Mouse (Mus musculus) layer of hippocampus, adult 2 months (tissue): ENCODE data around the gene Polr2h. TPM values are rescaled to one million over a fixed set of nuclear protein-coding genes. Genes with fewer than 3 reads are reported as not detected.

ENCODE experiments used
- DNase-seq, 2 experiments: peaks; one replicate each; pipeline ENCODE4 v3.0.0; 2022; ENCODE audit warnings: low spot score in 2 of 2
- H3K27ac ChIP-seq: fragments of 200-600 bp; 2 replicates; pipeline ENCODE4 v1.8.1; 2022
- H3K4me3 ChIP-seq: fragments of 200-600 bp; 2 replicates; pipeline ENCODE4 v1.8.1; 2022; ENCODE audit warnings: mild to moderate bottlenecking
- CTCF ChIP-seq: fragments of 200-600 bp; conservative IDR thresholded peaks from 2 replicates; pipeline ENCODE4 v1.8.1; 2022; ENCODE audit warnings: antibody characterized with exemption, mild to moderate bottlenecking, moderate library complexity
- total RNA-seq, 2 experiments: library from RNA; stranded (reverse); gene quantifications; 2 replicates each; pipeline ENCODE4 v1.2.3; 2021

Polr2h gene
- total RNA-seq, 2 experiments from 2014 or later: 26.1 TPM

- DNase-seq: peak in 1 of 2 experiments; percentile 60
- Histone ChIP-seq H3K27ac (peak within 1 kb of the TSS; percentile 99), H3K4me3 (peak within 1 kb of the TSS; percentile 78)
- TF ChIP-seq CTCF: no peak
Observed at GRCm38 (mm10) chr16:20732925-20733730, 15.7 kb downstream of the Polr2h start, which contains the start of gene Chrd. Gene Chrd, plus strand, starts transcription at chr16:20733127.

GRCm38 (mm10) chr16:20733731-20734730 is 16.6 kb downstream of the Polr2h start, which contains the start of gene Thpo:
Gene Thpo, minus strand, starts transcription at chr16:20734511.
- peak; percentile 37 for TF ChIP-seq CTCF
- Histone ChIP-seq H3K27ac (peak within 1 kb of the TSS; percentile 99), H3K4me3 (peak within 1 kb of the TSS; percentile 78)
- no peak for DNase-seq

GRCm38 (mm10) chr16:20735651-20736050 is 18.2 kb downstream of the Polr2h start:
- Histone ChIP-seq H3K27ac (peak overlapping the region; percentile 99; the same call in 1 of the 2 replicates), H3K4me3 (no peak overlapping the region; the same call in 1 of the 2 replicates)
- TF ChIP-seq CTCF: no peak
- no peak for DNase-seq

- Histone ChIP-seq H3K4me3 (no peak overlapping the region), H3K27ac (no peak overlapping the region)
- no peak for DNase-seq
- no peak for TF ChIP-seq CTCF
Observed at GRCm38 (mm10) chr16:20736168-20736567, 18.7 kb downstream of the Polr2h start.

- no peak for DNase-seq
- H3K27ac ChIP-seq: no peak overlapping the region
- TF ChIP-seq CTCF: no peak
- H3K4me3 ChIP-seq: no peak overlapping the region
Observed at GRCm38 (mm10) chr16:20736823-20737222, 19.4 kb downstream of the Polr2h start.

GRCm38 (mm10) chr16:20739845-20740244 is 22.4 kb downstream of the Polr2h start:
- TF ChIP-seq CTCF: no peak
- Histone ChIP-seq H3K4me3 (no peak overlapping the region), H3K27ac (no peak overlapping the region)
- DNase-seq: no peak

GRCm38 (mm10) chr16:20746641-20747040 is 29.2 kb downstream of the Polr2h start:
- peak overlapping the region; percentile 76 for H3K27ac ChIP-seq
- no peak overlapping the region for H3K4me3 ChIP-seq
- no peak for TF ChIP-seq CTCF
- peak; percentile 67 to 83 for DNase-seq

GRCm38 (mm10) chr16:20750518-20750917 is 33.1 kb downstream of the Polr2h start:
- TF ChIP-seq CTCF: no peak
- H3K27ac ChIP-seq: 0 out of 2 replicates have a peak overlapping the region, but pooled peaks have one; percentile 23
- DNase-seq: no peak

GRCm38 (mm10) chr16:20756052-20756451 is 38.6 kb downstream of the Polr2h start:
- H3K4me3 ChIP-seq: no peak overlapping the region
- no peak overlapping the region for H3K27ac ChIP-seq
- no peak for TF ChIP-seq CTCF
- no peak for DNase-seq

More at GRCm38 (mm10) chr16:20750518-20750917, 33.1 kb downstream of the Polr2h start:
- H3K4me3 ChIP-seq: no peak overlapping the region

- Histone ChIP-seq H3K27ac (no peak overlapping the region), H3K4me3 (no peak overlapping the region)
- no peak for TF ChIP-seq CTCF
- no peak for DNase-seq
Observed at GRCm38 (mm10) chr16:20757385-20757784, 39.9 kb downstream of the Polr2h start.

- DNase-seq: peak in 1 of 2 experiments; percentile 70
- H3K27ac ChIP-seq: no peak overlapping the region
- no peak overlapping the region for H3K4me3 ChIP-seq
- peak; percentile 76 for TF ChIP-seq CTCF
Observed at GRCm38 (mm10) chr16:20761681-20762080, 44.2 kb downstream of the Polr2h start.

- no peak overlapping the region for H3K27ac ChIP-seq
- no peak overlapping the region for H3K4me3 ChIP-seq
- DNase-seq: no peak
- TF ChIP-seq CTCF: peak; percentile 76
Observed at GRCm38 (mm10) chr16:20765244-20765643, 47.8 kb downstream of the Polr2h start.

Other genes with a start within 250 kb of the Polr2h start
- gene Eif2b5, start 218.8 kb upstream of the Polr2h start, total RNA-seq: 10 to 100 TPM; 48.9 to 50.4 TPM
- 10 to 100 TPM; 56.5 to 56.9 TPM for gene Dvl3, start 200.7 kb upstream of the Polr2h start, total RNA-seq
- gene Ap2m1, start 182.2 kb upstream of the Polr2h start, total RNA-seq: 100 to 1,000 TPM; 712 to 736 TPM
- gene Abcf3, start 169.1 kb upstream of the Polr2h start, total RNA-seq: 10 to 100 TPM; 85.1 to 93.0 TPM
- 10 to 100 TPM; 25.2 to 27.2 TPM for gene Vwa5b2, start 128.2 kb upstream of the Polr2h start, total RNA-seq
- 1 to 10 TPM; 2.4 to 3.2 TPM for gene Eef1akmt4, start 106.1 kb upstream of the Polr2h start, total RNA-seq
- not detected for gene Gm49333, start 106.1 kb upstream of the Polr2h start, total RNA-seq
- gene Alg3, start 105.9 kb upstream of the Polr2h start, total RNA-seq: 10 to 100 TPM in 1 of 2 experiments, 1 to 10 TPM in 1; 9.7 to 15.4 TPM
- 10 to 100 TPM; 69.1 to 84.4 TPM for gene Camk2n2, start 96.4 kb upstream of the Polr2h start, total RNA-seq
- 10 to 100 TPM; 34.4 to 36.1 TPM for gene Ece2, start 87.8 kb upstream of the Polr2h start, total RNA-seq
- 100 to 1,000 TPM; 208 to 213 TPM for gene Psmd2, start 66.0 kb upstream of the Polr2h start, total RNA-seq
- gene Eif4g1, start 49.4 kb upstream of the Polr2h start, total RNA-seq: 100 to 1,000 TPM; 283 to 297 TPM
- 100 to 1,000 TPM; 450 to 457 TPM for gene Fam131a, start 24.4 kb upstream of the Polr2h start, total RNA-seq
- 10 to 100 TPM; 74.2 to 79.5 TPM for gene Clcn2, start 81 bp downstream of the Polr2h start, total RNA-seq
- 10 to 100 TPM; 87.0 to 90.7 TPM for gene Chrd, start 15.5 kb downstream of the Polr2h start, total RNA-seq
- 10 to 100 TPM; 12.5 to 16.2 TPM for gene Thpo, start 16.8 kb downstream of the Polr2h start, total RNA-seq